Mouse (Mus musculus) adrenal gland, postnatal 10 days (tissue): Measurements from ENCODE around the gene Nlrp4e. TPM values are rescaled to one million over a fixed set of nuclear protein-coding genes. Genes with fewer than 3 reads are reported as not detected.
"Not testable (repeated sequence)": the region's sequence is repeated elsewhere in the genome, so short reads cannot be mapped to it uniquely, and the experiment has no call there.

ENCODE experiments used
- DNase-seq: peaks from one replicate; pipeline ENCODE4 v3.0.0; 2021; ENCODE audit warnings: mixed read lengths
- long read RNA-seq, 2 experiments: library from polyadenylated mRNA; stranded (forward); transcript quantifications; one replicate each; pipeline ENCODE4 v2.0.0; 2021
- microRNA-seq: library from miRNA; unstranded; fragments of <30 nt; microRNA quantifications from one replicate; pipeline ENCODE4 v1.2.0, GENCODE M21; 2021
- total RNA-seq, 2 experiments: library from RNA; stranded (reverse); gene quantifications; 2 replicates each; pipeline ENCODE4 v1.2.3; 2021

Gene Nlrp4e
- not detected for total RNA-seq
- long read RNA-seq, experiment 1, partial matches to known transcripts = 0 of 9 reads
- long read RNA-seq, experiment 1, other reads (novel, unspliced or antisense) = 9 of 9 reads
- long read RNA-seq, experiment 2, partial matches to known transcripts = 0 of 5 reads
- long read RNA-seq, experiment 2, other reads (novel, unspliced or antisense) = 5 of 5 reads

DNA sequence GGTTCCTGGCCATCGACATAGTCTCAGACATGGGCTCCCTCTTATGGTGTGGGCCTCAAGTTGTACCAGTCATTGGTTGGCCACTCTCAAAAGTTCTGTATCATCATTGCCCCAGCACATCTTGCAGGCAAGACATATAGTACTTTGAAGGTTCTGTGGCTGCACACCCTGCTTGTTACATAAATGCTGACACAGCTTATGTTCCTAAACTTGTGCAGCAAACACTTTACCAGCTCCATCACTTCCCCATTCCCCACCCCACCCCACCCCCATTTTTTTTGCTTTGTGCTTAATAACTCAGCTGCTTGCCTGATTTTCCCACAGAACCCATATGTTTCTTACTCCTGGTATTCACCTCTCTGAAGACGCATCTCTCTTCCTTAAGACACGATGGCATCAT is at the start of gene Nlrp4e:
Nlrp4e (plus strand) TSS at position 301 of the 400 bp plus-strand sequence.
- not testable (repeated sequence) for DNase-seq

DNA sequence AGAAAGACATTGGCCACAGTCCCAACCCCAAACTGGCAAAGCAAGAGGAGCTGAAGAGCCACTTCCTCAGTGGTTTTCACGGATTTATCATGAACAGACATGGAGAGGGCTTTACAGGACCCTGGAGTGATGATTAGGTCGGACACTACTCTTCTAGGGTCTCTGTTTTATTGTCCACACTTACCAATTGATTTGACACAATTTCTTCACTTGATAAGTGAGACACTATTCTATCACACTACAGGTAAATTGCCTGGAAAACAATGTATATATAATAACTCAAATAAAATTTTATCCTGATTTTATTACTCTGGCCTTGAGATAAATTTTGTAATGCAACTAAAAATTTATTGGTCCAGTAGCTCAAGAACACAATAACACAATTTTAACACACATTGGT is 49.4 kb upstream of the Nlrp4e start, which contains the start of gene Vmn1r166:
Vmn1r166 (minus strand) TSS at position 101 of the 400 bp plus-strand sequence.
- not testable (repeated sequence) for DNase-seq

DNA sequence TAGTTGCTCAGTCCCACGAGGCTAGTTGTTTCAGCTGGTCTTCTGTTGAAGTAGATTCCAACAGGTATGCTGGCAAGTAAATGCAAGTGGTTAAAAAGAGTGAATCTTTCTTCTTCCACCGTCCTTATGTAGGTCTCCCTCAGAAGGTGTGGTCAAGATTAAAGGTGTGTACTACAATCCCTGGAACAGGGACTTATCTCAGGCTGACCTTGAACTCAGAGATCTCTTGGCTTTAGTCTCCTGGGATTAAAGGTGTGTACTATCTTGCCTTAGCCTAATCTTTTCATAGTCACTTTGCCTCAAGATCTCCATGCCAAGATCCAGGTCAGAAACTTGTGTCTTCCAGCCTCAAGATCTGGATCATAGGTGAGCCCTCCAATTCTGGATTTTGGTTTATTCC is 22.2 kb upstream of the Nlrp4e start, which contains the start of gene Gm6902:
Gm6902 (minus strand) TSS at position 101 of the 400 bp plus-strand sequence.
- not testable (repeated sequence) for DNase-seq

DNA sequence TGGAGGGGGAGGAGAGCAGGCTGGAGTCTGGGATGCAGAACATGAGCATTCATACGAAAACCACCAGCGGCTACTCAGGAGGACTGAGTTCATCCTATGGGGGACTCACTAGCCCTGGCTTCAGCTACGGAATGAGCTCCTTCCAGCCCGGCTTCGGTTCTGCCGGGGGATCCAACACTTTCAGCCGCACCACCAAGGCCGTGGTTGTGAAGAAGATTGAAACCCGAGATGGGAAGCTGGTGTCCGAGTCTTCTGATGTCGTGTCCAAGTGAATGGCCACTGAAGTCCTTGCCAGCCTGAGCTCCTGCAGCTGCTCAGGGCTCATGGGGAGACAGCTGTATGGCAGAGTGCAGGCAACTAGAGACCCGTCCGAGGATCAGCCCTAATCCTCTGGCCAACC is 57.3 kb downstream of the Nlrp4e start:
- not testable (repeated sequence) for DNase-seq

DNA sequence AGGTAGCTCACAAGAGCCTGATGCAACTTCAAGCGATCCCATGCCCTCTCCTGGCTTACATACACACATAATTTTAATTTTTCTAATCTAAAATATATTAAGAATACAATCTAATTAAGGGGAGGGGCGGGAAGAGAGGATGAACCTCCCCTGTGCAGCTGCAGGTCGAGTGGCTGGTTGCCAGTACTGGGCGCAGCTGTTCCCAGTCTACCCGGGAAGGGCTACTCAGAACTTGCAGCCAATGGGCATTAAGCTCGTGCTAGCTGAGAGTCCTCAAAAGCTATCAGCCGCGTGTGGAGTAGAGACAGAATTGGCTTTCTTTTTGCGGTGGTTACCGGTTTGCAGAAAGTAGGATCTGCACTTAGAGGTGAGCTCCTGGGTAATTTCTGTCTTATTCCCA is 84.6 kb downstream of the Nlrp4e start, which contains the start of gene Nlrp5:
Nlrp5 (plus strand) TSS at position 301 of the 400 bp plus-strand sequence.
- DNase-seq = no peak

Small RNA genes within 50 kb of the gene (microRNA-seq; reads per million reads assigned to microRNA genes)
- not detected for gene Gm25196

Other genes starting within 250 kb of the Nlrp4e start
- gene Vmn1r163, start 245.7 kb upstream of the Nlrp4e start, total RNA-seq = not detected
- gene Gm8720, start 233.7 kb upstream of the Nlrp4e start, total RNA-seq = not detected
- gene Gm10662, start 156.7 kb upstream of the Nlrp4e start, total RNA-seq = not detected
- gene Vmn1r165, start 83.9 kb upstream of the Nlrp4e start, total RNA-seq = not detected
- not detected for gene Vmn1r166, start 49.5 kb upstream of the Nlrp4e start, total RNA-seq
- not detected for gene Gm6902, start 22.3 kb upstream of the Nlrp4e start, total RNA-seq
- under 1 TPM in 1 of 2 experiments, not detected in 1; 0.55 TPM for gene Nlrp5, start 84.7 kb downstream of the Nlrp4e start, total RNA-seq
- not detected for gene Vmn1r167, start 206.0 kb downstream of the Nlrp4e start, total RNA-seq
- not detected for gene Vmn1r168, start 238.5 kb downstream of the Nlrp4e start, total RNA-seq